Mouse (Mus musculus): ENCODE data around the gene Morn5. TPM values are rescaled to one million over a fixed set of nuclear protein-coding genes. Genes with fewer than 3 reads are reported as not detected.

The Morn5 gene
- total RNA-seq, 2 experiments from 2014 or later, result not detected

DNA sequence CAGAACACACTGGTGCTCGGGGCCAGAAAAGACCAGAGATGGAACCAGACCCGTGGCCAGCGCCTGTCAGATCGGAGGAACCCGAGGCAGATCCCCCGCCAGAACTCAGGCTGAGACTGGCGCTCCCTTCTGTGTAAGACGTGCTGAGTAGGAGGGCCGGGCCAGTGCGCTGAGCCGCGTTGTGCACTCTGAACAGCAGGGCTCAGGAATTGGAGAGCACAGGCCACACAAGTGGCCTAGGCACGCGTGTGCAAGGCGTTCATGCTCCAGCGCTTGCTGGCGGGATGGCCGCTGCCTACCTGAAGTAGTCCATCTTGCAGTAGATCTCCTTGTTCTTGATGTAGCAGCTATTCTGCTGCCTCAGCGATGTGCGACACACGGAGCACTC lies 53.3 kb downstream of the Morn5 start:
- peak in 1 of 2 experiments; percentile 25 for DNase-seq
- intact Hi-C loops (cut with DNase I), result loop anchor here (5.0 kb wide), 3 partner anchors 75 to 110 kb away; no protein-coding TSS in a partner anchor

DNA sequence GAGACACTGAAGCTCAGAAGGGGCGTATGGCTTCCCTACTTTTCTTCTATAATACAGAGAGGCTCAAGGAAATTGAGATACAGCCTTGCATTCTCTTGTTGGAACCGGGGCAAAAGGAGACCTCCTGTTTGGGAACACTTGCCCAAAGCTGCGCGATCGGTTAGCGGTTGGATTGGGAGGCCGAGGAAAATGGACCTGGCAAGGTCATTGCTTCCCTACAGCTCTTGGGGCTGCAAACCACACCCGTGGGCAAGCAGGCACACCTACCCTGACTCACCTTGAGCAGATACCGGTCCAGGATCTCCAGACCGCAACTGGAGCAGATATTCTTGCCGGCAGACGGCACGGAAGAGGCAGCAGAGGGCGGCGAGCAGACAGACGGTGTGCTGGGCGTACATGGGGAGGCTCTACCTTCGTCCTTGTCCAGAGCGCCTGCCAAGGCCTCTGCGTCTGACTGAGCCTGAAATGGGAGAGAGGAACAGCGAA lies 53.9 kb downstream of the Morn5 start:
- no peak for DNase-seq
- intact Hi-C loops (cut with DNase I), result loop anchor here (5.0 kb wide), 3 partner anchors 76 to 109 kb away; no protein-coding TSS in a partner anchor

DNA sequence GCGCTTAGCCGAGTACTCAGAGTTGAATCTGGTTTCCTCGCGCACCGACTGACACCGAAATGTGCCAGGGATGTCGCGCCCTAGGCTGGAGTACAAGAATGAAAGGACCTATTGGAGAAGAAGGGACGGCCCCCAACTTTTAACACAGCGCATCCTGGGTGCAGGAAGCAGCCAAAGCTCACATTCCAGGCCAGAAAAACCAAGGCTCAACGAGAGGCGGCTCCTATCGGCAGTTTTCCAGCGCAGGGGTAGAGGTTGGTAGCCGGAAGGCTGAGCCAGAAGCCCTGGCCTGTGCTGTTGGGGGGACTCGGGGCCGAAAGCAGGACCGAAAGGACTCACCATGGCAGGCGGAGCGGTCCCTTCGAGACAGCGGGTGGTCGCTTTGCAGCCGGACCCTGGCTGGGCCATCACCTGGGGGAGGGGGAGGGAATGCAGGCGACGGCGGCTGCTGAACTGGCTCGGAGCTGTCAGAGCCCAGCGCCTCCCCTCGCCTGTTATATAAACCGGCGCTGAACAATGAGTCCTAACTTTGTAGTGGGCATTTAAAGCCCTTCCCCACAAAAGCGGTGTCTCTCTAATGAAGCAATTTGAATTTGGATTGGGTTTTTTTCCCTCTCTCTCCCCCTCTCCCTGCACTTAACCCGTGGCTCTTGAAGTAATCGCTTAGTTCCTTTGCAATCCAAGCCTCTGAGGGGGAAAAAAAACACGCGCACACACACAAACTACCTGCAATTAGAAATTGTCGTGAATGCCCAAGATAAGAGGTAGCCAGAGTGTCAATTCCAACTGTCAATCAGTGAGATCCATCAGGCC lies 54.5 kb downstream of the Morn5 start:
- intact Hi-C loops (cut with DNase I), result loop anchor here (5.0 kb wide), 3 partner anchors 76 to 109 kb away; no protein-coding TSS in a partner anchor
- DNase-seq, result peak in 1 of 2 experiments; percentile 37

DNA sequence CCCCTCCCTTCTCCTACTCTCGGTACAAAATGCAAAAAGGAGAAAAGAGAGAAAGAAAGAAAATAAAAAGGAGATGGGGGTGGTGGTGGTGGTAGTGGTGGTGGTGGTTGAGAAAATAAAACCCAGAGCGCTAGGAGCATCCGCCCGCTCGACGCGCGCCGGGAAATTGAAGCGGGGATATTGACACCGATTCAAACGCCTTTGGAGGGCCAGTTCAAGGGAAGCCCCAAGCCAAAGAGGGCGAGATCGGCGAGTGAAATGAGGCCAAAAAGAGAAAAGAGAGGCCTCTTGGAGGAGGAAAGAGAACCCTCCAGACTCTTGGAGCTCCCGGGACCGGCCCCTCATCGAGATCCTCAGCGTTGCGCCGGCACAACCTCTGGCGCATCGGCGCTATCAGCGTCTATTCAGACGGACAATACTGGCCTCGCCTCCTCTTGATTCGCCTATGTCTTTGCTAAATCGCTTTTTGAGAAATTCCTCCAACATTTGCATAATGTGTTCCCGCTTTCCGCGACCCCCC lies 55.2 kb downstream of the Morn5 start:
- peak in 1 of 2 experiments; percentile 15 for DNase-seq
- intact Hi-C loops (cut with DNase I), result loop anchor here (5.0 kb wide), 3 partner anchors 77 to 108 kb away; no protein-coding TSS in a partner anchor

DNA sequence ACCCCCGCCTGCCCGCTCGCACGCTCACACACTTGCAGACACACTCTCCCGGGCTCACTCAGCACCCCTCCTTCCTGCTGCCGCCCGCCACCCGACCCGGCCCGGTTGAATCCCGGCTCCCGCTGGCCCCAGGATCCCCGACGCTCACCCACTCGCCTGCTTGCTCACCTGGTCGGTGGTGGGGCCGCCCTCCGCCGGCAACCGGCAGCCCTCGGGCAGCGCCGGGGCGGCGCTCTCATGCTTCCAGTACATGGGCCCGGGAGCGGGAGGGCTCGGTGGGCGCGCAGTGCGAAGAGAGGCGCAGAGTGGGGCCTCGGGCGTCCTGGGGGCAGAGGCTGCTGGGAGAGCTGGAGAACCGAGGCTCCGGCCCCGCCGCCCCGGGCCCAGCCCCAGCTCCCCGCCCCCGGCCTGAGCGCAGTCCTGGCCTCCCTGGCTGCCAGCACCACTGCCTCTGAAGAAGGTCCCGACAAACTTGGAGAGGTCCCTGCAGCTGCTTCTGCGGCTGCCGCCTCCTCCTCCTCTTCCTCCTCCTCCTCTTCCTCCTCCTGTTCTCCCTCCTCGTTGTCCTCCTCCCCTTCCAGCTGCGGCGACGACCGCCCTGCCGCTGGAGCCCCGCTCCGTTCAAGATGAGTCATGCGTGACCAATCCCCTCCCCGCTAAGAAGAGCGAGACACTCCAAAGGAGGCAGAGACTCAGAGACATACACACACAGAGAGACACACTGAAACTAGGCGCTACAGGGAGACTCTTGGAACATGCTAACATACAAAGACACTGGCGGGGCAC lies 55.9 kb downstream of the Morn5 start, which contains the start of gene Lhx6:
Gene Lhx6 (minus strand): TSS at position 453 of the 786 bp plus-strand sequence.
- peak; percentile 35 to 46 for DNase-seq
- intact Hi-C loops (cut with DNase I), result loop anchor here (5.0 kb wide), 3 partner anchors 78 to 107 kb away; no protein-coding TSS in a partner anchor

DNA sequence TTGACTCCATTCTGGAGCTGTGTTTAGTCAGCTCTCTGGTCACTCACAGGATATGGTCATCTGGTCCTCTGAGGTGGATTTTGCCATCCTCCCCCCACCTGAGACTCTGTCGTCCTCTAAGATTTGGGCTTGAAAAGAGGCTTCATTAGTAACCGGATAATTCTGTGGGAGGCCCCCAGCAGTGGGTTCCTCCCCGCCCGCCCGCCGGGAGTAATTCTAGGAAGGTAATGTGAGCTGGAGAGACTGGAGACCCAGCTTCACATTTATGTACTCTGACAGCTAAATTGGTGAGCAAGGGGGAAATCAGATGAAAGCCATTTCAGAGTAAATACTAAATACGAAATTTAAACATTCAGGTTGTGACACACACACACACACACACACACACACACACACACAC lies 59.4 kb downstream of the Morn5 start:
- no peak for DNase-seq
- intact Hi-C loops (cut with DNase I), result no loop called here

DNA sequence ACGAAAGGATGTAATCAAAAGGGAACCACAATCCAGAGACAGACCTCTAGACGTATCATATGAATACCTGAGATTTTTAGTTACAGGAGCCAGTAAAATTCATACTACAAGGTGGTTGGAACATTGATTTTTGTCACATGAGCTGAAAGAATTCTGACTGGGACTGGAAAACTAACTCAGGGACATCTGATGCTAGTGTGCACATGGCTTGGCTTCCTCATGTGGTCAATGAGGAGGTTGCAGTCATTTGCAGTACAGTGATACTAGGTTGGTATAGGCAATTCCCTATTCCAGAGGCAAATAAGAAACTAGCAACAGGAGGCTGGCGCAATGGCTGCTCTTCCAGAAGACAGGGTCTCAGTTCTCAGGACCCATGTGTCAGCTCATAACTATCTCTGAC lies 63.4 kb downstream of the Morn5 start:
- DNase-seq, result no peak
- intact Hi-C loops (cut with DNase I), result loop anchor here (10.0 kb wide), 1 partner anchor 162 kb away; no protein-coding TSS in a partner anchor

DNA sequence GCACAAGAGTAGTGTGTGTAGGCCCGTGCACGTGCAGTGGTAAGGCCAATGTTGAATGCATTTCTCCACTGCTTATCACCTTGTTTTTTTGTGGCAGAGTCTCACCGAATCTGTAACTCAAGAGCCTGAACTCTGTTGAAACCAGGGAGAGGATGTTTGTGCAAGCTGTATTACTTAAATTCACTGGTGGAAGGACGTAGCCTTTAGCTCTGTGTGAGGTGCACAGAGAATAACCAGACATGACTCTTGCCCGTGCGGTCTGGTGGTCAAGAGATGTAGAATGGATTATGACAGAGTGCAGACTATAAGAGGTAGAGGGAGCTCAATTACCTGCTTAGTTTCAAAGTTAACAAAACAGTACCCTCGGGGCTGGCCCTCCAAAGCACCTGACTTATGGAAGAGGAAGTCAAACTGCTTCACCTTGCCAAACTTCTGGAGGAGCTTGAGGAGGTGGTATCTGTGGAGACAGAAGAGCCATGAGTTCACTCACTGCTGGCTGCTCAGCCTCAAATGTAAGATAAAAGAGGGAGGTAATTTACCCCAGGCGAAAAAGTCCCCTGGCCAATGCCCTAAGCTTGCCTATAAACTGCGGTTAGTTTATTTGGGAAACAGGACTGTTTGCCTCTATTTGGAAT lies 77.7 kb downstream of the Morn5 start:
- DNase-seq, result no peak
- intact Hi-C loops (cut with DNase I), result no loop called here

DNA sequence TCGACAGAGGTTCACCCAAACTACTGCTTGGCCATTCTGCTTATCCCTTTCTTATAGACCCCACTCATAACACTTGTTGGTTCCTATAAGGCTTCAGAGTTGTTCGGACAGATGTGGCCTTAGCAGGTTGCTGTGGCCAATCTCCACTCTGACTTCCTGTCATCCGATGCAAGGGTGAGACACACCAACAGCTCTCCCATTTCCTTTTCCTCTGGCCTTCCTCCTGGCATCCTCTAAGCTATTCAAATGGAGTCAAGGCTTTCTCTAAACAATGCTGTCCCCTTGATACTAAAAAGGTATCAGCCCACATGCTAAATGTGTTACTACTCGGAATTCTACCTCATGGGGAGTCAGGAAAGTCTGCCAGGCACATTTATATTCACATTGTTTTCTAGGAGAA lies 78.7 kb downstream of the Morn5 start:
- DNase-seq, result no peak

DNA sequence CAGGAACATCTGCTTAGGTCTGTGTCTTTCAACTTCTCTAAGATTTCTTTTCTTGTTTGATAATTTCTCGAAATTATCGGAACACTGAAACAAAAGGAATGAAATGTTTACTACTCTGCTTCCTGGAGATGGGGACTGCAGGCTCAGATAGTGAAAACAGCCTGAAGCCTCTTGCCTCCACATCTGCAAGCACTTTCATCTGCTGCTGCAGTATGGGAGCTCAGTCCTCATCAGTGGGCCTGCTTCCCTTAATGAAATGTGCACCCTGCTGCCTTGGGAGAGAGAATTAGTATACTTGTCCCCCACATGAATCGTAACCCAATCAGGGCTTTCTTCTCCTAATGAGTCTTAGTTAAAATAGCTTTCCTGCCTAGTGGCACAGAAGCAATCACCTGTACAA lies 79.8 kb downstream of the Morn5 start:
- intact Hi-C loops (cut with DNase I), result no loop called here

More for the DNA sequence above, 78.7 kb downstream of the Morn5 start:
- intact Hi-C loops (cut with DNase I), result no loop called here

More for the DNA sequence above, 79.8 kb downstream of the Morn5 start:
- no peak for DNase-seq

Other genes with a start within 250 kb of the Morn5 start
- 1 to 10 TPM; 1.3 to 1.9 TPM for gene Ttll11, start 69.5 kb upstream of the Morn5 start, total RNA-seq (2021)
- gene Ndufa8, start 52 bp upstream of the Morn5 start, total RNA-seq (2021), result 100 to 1,000 TPM; 603 TPM
- gene Lhx6, start 56.0 kb downstream of the Morn5 start, total RNA-seq (2021), result 10 to 100 TPM in 1 of 2 experiments, 1 to 10 TPM in 1; 8.9 to 10.6 TPM
- gene Mrrf, start 86.9 kb downstream of the Morn5 start, total RNA-seq (2021), result 10 to 100 TPM; 36.2 to 45.2 TPM
- gene Rbm18, start 87.3 kb downstream of the Morn5 start, total RNA-seq (2021), result 10 to 100 TPM; 33.6 to 37.8 TPM
- 10 to 100 TPM; 19.0 to 21.4 TPM for gene Ptgs1, start 181.0 kb downstream of the Morn5 start, total RNA-seq (2021)

Measured in heart, postnatal 14 days (tissue).